Mouse (Mus musculus): ENCODE measurements around the gene Gm13420.

DNA sequence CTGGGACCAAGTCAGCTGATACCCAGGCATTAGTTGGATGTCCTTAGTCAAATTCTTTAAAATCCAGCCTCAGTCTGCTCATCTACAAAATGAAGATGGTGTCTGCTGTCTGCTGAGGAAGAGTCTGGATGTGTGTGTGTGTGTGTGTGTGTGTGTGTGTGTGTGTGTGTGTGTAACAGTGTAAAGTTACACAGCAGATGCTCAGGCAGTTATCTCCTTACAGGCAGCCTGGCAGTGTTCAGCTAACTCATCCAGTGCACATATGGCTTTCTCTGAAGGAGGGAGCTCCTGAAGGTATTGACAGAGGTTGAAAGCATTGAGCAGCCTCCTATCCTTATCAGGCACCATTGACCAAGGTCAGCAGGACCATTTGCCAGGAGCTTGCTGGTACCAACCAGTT, 50.6 kb downstream of the Gm13420 start:
- TF ChIP-seq CTCF (IDR thresholded peaks at IDR 0.05; ENCODE audit: low read depth) (no peak), EP300 (IDR thresholded peaks at IDR 0.05; ENCODE audit: low read depth) (no peak)
